Mouse (Mus musculus) natural killer cell, adult 2 months (primary cell): Measurements from ENCODE around the gene Cul3.

Experiments
- DNase-seq, 2 experiments: peaks; one replicate each; pipeline ENCODE4 v3.0.0; 2022; ENCODE audit warnings: low spot score in 2 of 2

Gene Cul3

DNA sequence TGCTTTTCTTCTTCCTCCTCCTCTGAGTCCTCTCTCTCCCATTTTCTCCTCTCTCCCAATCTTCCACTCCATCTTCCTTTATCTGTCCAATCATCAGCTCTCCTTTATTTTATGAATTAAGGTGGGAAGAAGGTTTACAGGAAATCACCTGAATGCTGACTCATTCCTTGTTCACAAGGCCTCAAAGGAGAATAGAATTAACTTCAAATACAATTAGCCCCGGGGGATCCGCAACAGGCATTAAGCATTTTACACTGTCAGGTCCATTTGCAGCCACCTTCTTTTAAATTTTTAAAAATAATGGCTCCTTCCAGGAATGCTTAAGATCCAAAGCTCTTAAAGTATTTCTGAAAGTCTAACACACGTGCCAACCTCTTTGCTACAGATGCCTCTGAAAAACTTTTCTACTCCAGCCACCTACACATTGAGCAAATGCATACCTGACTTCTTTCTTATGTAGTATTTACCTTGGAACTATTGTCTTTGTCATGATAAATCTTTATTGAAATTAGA lies 24.7 kb downstream of the Cul3 start:
- DNase-seq, result no peak

DNA sequence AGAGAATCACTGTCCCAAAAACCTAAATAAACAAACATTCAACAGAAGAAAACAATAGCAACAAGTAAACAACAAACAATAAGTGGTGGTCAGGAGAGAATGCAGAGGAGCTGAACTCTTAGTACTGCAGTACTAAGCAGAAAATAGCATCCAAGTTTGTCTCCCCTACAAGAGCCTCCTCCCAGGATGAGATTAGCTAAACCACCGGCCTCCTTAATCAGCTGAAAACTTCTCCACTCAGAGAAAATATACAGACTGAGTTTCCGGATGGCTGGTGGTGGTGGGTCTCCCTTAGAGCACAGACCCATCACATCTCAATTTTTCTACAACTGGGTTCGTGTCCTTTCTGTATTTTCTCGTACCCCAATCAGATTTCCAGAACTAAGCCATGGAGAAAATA lies 47.0 kb downstream of the Cul3 start:
- DNase-seq, result no peak

DNA sequence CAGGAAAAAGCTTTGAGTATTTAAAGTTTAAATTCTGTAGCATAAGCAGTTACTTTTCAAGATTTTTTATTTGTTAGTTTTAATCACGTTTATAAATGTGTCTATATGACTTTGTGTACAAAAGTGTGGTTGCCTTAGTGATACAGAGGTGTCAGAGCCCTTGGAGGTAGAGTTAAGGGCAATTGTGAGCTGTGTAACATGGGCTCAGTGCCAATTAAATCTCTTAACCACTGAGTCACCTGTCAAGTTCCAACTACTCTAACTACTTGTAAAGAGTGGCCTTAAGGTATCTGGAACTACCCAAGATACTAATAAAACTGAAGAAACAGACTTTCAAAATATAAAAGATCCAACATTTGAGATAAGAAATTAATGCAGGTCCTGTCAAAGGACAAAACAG lies 61.5 kb downstream of the Cul3 start:
- no peak for DNase-seq

DNA sequence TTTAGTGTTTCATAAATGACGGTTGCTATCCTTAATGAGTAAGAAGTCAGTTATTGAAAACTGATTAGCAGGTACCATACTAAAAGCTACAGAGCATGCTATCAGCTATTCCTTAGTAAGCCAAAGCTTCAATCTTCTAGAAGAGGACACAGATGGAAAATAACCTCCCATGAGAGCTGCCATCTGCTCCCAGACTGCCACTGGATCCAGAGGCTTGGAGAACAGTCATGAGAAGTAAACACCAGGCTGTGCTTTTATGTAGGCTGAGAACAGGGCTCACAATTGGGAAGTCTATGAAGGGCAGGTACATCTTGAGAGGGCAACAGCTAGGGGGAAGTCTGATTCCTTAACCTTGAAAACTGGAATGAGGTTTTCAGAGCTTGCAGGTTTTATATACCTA lies 79.8 kb downstream of the Cul3 start:
- no peak for DNase-seq

DNA sequence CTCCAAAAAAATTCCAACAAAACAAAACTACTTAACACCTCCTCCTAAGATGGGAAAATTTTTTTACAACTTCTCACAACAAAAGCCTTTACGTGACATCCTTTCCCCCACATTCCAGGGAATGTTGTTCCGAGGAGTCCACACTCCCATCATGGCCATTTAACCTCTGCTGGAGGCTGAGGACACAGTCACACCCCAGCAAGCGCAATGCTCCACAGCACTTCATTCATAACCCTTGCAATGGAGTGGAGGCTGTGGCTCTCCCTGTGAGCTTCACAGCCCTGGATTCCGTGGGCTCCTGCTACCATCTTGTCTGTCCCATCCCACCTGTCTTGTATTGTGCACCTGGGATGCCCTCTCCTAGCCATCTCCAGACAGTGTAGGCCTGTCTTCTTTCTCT lies 81.6 kb downstream of the Cul3 start:
- no peak for DNase-seq

DNA sequence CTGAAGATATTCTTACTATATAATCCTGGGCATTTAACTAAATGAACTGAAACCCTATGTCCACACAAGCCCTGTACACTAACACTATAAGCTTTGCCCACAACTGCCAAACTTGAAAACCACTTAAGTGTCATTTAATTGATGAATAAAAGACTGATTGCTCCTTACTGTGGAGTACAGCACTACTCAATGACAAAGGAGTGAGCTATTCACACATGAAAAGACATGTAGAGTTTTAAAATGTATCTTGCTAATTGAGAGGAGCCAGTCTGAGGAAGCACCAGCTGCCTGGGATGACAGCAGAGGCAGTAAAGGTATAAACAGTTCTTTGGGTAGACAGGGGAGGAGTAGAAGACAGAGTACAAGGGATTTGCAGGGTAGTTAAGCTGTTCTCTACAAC lies 87.0 kb downstream of the Cul3 start:
- DNase-seq, result no peak

DNA sequence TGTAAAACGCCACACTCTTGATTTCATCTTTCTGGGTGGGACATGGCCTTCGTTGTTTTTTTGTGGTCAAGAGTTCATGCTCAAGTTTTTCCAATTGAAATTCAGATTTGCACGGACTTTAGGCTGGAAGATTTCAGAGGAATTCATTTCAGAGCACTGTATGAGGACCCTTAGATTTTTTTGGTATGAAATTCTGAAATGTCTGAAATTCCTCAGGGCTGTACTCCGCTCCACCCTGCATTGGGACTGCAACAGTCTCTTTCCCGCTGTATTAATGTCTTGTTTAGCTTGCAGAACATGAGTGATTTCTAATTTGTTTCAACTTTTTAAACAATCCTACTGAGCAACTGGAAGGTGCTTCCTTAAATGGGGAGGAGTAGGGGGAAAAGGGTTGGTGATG lies 90.0 kb downstream of the Cul3 start:
- no peak for DNase-seq

DNA sequence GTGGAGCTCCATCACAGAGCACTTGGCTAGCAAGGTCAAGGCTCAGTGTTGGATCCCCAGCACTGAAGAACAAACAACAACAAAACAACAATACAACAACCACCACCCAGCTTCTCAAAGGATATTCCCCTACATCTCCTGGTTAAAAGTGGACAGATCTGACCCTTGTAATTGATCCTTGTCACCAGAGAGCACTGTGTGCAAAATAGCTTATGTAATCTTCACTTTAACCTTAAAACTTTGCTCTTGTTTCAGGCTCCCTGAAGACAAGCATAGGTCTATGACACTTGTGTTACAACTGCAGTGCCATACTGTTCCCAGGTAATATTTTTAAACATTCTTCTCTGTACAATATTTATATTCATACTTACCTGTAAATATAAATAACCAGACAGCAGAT lies 93.1 kb downstream of the Cul3 start:
- no peak for DNase-seq

DNA sequence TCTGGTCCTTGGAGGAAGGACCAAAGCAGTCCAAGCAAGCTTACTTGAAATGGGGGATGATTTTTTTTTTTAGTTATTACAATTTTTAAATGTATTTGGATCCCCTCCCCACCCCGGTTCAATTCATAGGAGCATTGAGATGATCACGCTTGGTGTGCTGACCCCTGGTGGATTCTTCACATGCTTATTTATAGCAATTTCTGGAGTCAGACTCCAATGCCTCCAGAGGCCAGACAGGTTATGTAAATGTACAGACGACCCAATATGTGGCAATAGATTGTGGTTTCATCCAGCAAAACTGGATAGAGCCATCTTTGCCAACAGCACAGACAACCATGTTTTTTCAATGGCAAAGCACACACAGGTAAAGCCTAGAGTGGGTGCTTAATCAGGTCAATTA lies 96.2 kb downstream of the Cul3 start:
- DNase-seq, result no peak

DNA sequence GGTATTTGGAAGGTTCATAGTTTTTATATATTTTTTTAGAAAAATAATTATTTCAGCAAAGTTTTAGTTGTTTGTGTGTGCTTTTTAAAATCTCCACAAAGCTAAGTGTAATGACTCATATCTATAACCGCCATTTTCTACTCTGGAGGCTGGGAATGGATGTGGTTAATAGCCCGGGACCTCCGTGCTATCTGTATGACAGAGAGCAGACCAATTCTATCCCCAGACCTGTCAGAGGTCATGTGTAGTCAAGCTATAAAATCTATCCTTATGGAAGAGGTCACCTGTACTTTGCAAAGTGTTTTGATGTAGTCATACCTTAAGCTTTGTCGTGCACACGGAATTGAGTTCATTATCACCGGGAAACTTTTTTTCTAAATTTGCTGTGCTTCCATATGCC lies 98.7 kb downstream of the Cul3 start:
- no peak for DNase-seq

DNA sequence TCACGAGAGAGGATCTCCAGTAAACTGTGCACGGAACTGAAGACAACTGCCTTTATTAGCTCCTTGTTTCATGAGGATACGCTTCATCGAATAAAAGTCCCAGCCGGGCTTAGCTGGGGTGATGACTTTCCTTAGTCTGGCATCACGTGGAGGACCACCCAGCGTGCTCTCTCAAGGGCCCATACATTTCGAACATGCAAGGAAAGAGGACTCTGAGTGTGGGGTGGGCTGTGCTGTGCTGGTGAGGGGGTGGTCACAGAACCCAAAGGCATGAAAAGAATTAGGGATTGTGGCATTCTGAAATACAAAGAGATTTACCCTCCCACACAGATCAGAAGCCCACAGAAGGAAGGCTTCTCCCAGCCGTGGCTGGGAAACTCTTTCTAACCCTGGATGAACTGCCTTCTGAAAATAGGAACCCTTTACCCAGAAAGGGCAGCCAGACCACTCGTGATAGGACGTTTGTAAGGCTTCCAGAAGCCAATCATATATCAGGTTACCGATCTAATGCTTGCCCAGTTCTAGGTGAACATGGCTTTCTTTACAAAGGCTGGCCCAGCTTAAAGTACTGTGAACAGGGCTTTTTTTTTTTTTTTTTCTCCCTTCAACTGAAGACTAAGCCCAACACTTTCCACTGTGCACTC lies 100.1 kb downstream of the Cul3 start:
- DNase-seq, result no peak

DNA sequence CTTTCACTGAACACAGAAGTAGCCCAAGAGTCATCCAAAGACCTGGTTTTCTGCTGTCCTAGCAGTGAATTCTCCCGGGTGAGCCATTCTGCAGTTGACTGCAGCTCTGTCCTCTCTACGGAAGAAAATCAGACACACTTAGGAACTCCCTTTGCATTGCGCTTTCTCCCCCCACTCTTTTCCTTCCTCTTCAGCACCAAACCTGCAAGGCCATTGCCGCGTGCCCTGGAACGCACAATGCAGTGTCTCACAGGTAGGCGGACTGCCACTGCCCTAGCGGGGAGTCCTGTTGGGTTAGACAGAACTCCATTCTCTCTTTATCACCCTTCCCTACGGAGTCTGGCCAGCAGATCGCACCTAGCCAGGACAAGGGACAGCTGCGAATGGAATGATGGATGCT lies 100.8 kb downstream of the Cul3 start:
- DNase-seq, result no peak

DNA sequence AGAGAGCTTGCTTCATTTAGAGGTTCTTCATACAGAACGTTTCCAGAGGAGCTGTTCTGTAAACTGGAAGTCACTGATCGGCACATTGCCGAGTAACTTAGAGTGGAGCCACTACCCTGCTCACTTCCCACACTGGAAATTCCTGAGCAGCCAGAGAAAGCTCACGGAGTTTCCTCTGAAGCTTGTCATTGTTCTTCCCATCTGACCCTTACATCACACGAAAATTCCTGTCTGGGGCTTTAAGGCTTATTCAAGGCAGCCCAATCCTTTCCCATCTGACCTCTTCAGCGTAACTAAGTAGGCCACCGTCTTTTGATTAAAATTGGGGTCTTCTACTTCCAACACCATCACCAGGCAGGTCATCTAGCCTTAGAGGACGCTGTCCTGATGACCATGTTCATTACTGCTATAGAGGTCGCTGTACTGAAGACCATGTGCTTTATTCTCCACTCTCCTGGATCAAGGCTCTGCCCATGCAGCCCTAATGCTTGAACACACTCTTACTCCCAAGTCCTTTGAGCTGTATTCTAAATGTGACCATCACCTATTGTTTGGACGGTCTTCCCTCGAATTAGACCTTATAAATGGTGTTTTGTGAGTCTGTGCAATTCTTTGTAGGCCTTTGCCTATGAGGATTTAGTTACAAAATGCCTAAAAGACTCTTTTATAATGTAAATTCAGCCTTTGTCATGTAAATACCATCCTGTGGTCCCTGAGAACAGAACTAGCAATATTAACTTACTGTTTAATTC lies 103.2 kb downstream of the Cul3 start:
- DNase-seq, result no peak

DNA sequence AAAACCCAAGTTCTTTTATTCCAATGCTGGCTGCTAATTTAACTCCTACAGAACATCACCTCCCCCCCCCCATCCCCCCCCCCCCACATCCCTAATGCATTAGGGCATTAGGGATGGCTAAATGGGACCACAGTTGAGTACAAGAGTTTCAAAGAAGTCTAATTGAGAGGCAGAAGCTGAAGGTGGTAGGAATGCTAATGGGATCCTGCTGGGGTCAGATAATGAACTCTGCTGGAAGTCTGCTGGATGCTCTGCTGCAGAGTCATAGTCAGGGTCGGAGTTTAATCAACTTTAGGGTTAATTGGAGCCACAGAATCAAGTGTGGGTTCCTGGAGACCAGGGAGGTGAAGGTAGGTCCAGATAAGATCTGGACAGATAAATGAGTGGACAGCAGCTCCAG lies 104.2 kb downstream of the Cul3 start:
- DNase-seq, result no peak

DNA sequence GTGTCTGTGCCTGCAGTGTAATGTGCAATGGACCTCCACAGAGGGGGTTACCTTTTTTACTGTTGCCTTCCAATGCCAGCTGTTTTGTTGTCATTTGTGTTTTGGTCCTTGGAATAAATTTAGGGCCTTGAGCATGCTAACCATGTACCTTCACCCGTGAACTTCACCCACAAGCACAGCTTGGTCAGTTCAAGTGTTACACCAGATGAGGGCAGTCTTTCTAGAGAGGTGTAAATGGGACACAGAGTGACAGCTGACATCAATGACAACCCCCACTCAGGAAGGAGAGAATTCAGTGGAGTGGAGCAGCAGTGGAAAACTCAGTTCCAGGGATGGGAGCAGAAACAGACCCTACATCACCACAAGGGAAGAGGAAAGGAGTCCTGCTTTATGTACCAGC lies 109.7 kb downstream of the Cul3 start:
- no peak for DNase-seq

DNA sequence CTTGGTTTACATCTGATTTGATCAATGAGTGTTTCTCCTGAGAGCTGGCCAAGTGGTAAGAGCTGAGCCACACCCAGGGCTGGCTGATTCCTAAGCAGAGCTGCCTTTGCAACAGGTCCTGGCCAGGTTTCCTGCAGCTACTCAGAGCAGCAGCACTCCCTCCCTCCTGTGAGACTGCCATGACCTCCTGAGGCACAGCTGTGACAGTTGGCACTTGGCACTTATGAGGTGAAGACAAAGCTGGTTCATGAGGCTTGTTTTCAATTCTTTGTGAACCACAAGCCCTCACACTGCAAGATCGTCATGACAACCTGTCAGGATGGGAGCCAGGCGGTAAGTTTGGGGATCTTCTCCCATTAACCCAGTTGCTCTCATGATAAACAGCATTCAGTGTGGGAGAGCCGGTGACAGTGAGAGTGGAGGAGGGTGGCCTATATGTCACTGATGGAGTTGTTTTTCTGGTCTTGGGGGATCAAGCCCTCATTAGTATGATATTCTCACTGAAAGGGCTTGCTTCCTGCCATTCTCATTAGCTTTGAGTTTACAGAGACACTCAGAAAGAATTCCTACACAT lies 115.4 kb downstream of the Cul3 start:
- DNase-seq, result no peak

DNA sequence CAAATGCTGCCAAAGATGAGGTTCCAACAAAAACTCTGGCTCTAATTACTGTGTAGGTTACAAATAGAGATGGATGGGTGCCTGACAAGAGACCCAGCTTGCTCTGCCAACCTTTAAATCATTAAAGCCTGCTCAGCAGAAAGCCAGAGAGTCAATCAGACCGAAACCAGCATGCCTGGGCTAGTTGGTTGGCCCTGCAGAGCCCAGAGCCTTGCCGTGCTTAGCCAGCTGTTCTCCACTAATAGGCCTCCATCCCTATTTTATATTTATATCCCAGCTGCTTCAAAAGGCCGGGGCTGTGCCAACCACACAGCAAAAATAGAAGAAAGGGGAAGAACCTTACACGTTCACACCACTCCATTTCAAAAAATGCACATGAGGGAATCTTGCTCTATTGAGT lies 119.1 kb downstream of the Cul3 start:
- no peak for DNase-seq

DNA sequence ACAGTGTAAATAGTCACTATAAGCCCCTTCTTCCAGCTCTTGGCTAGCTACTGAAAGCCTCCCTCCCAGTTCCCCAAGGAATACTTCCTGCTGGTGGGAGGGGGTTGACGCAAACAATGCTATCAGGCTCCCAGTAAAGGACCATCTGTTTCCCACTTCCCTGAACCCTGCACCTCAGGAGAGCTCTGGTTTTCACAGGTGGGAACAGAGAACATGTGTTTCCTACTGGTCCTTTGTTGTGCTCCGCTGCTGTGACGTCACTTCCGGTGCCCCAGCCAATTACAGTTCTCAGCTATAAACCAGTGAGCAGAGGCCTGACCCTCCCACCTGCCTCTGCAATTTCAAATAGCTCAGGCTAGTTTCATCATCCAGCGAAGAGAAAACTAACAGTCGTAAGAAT lies 122.0 kb downstream of the Cul3 start, which contains the start of gene Fam124b:
Gene Fam124b (minus strand): TSS at position 206 of the 400 bp plus-strand sequence.
- peak; percentile 3 to 28 for DNase-seq
